Mouse (Mus musculus) liver, embryonic 14.5 days (tissue): ENCODE measurements around the gene Pdhb.

Experiments used
- CTCF ChIP-seq: IDR thresholded peaks from 2 replicates; pipeline ENCODE4 v1.5.1; 2016; ENCODE audit warnings: antibody characterized with exemption, low read depth, control low read depth
- EP300 ChIP-seq: IDR thresholded peaks from 2 replicates; pipeline ENCODE4 v1.6.1; 2016; ENCODE audit warnings: antibody characterized with exemption, low read depth

- TF ChIP-seq EP300 (no peak), CTCF (peak; percentile 46; the same call in 1 of the 2 replicates)
Measured at GRCm38 (mm10) chr14:8156947-8157346, 15.9 kb downstream of the Pdhb start.
